Mouse (Mus musculus): ENCODE measurements around the gene Aqp5.

Gene Aqp5

GRCm38 (mm10) chr15:99642622-99643021 is 52.0 kb downstream of the Aqp5 start:
- no peak for DNase-seq

GRCm38 (mm10) chr15:99643832-99644231 is 53.2 kb downstream of the Aqp5 start:
- no peak for DNase-seq
